Mouse (Mus musculus): ENCODE data around the gene Gm4981.

GRCm38 (mm10) chr10:58254635-58255175 is 18.2 kb upstream of the Gm4981 start:
- TF ChIP-seq CTCF (IDR thresholded peaks at IDR 0.05; ENCODE audit: extremely low read depth, insufficient read depth, insufficient read length, insufficient replicate concordance) (no peak), POLR2A (IDR thresholded peaks at IDR 0.05; ENCODE audit: low read depth, low read length) (no peak)
